Mouse (Mus musculus): ENCODE results near the gene Cox10.

Cox10 gene

GRCm38 (mm10) chr11:63914388-63914787, 164.9 kb downstream of the Cox10 start:
- DNase-seq (ENCODE audit: low spot score), result peak; percentile 78

GRCm38 (mm10) chr11:63913936-63914335, 165.3 kb downstream of the Cox10 start:
- no peak for DNase-seq (ENCODE audit: low spot score)
